Mouse (Mus musculus): ENCODE measurements around the gene Suox.
"Not testable (repeated sequence)": the region's sequence is repeated elsewhere in the genome, so short reads cannot be mapped to it uniquely, and the experiment has no call there.

The Suox gene

DNA sequence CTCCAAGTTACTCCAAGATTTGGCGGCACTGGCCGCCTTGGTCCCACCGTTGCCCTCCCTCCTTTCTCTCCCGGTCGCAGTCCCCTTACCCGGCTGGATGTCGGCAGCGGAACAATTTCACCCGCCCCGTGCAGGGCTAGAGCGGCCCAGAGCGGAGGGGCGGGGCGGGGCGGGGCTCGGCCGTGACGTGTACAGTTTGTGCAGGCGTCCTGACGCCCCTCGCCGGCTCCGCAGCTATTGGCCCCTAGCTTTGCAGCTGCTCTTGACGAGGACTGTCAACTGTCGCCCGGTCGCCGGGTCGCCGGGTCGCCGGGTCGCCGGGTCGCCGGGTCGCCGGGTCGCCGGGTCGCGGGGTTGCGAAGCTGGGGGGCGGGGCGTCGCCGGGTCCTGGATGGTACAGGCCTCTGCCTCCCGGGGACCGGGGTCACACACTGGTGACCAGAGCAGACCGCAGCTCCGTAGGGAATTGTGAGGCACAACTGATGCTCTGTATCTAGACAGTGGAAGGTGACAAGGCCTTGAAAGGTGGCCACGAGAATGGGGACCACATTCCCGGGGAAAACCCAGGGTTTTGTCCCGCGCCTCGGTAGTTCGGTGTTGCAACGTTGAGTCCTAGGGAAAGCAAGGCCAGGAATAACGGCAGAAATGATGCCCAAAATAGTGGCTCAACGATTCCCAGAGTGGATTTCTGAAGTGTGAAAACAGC is at the start of gene Suox:
Gene Suox, minus strand, starts transcription at position 311 of the 706 bp plus-strand sequence.
- peak; percentile 67 to 68 for DNase-seq (ENCODE audit: low spot score in 2 of 2)

DNA sequence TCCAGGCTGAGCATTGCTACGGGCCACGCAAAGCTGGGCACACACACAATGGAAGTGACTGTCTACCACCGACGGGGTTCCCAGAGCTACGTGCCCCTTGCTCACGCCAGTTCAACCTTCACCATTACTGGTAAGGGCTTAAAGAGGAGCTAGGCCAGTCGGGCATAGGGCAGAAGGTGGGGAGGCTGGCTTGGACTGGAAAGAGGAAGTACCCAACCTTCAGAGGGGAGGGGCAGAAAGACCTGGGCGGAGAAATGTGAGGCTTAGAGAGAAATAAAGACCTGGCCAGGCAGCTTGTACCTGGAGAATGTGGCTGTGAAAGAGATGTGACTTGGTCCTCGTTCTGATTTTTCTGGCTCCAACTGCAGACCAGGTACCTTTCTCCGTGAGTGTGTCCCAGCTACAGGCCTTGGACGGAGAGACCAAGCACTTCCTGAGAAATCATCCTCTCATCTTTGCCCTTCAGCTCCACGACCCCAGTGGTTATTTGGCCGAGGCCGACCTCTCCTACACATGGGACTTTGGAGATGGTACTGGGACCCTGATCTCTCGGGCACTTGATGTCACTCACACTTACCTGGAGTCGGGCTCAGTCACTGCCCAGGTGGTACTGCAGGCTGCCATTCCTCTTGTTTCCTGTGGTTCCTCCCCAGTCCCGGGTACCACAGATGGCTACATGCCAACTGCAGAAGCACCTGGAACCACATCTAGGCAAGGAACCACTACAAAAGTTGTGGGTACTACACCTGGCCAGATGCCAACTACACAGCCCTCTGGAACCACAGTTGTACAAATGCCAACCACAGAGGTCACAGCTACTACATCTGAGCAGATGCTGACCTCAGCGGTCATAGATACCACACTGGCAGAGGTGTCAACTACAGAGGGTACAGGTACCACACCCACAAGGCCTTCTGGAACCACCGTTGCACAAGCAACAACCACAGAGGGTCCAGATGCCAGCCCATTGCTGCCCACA is 42.0 kb upstream of the Suox start:
- DNase-seq (ENCODE audit: low spot score in 2 of 2), result peak in 1 of 2 experiments; percentile 41

DNA sequence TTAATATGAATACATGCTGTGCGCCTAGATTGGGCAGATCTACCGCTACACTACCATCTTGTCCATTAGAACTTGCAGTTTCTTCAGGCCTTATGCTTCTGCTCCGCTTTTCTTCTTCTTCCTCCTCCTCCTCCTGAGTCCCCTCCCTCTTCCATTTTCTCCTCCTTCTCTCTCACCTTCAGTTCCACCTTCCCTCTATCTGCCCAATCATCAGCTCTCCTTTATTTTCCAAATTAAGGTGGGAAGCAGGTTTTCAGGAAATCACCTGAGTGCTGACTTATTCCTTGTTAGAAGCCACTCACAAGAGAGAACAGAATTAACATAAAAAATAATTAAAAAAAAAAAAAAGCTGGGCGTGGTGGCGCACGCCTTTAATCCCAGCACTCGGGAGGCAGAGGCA is 37.4 kb upstream of the Suox start:
- not testable (repeated sequence) for DNase-seq (ENCODE audit: low spot score in 2 of 2)

DNA sequence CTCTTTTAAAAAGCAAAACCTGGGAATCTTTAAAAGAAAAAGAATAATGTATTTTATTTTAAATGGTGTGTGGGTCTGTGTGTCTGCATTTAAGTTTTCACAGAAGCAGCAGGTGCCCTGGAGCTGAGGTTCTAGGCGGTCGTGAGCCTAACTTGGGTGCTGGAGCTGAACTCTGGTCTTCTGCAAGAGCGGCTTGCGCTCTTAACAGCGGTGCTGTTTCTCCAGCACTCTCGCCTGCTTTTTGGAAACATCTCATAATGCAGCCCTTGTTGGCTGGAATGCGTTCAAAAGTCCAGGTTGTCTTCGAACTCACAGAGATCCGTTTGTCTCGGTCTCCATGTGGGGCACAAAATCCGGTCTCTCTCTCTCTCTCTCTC is 31.4 kb upstream of the Suox start:
- peak in 1 of 2 experiments; percentile 9 for DNase-seq (ENCODE audit: low spot score in 2 of 2)

DNA sequence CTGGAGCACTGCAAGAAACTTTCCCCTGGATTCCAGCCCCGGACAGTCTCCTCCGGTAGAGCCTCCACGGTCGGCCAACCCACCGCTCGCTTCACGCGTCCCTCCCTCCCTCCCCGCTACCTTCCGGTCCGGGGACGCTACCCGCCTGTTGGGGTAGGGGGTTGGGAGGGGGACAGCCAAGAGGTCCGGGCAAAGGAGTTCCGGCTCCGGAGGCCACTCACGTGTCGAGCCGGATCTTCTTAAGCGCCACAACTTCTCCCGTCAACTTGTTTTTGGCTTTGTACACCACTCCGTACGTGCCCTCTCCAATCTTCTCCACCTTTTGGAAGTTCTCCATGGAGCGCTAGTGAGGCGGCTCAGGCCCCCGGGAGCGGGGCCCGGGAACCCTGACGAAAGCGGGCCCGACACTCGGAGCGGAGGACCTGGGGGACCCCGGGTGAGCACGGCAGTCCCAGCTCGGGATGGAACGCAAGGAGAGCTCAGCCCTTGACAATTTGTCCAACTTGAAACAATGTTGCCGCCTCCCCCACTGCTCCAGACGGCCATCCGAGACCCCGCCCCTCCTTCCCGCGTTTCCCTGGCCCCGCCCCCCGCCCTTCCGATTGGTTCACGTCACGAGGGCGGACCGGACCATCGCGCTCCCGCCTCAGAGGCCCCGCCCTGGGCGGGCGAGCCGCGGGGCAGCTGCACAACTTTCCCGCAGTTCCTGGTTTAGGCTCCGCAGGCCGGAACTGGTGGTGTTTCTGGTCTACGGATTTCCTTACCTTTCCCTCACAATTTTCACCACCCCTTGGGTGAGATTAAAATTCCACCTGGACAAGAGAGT is 30.8 kb upstream of the Suox start, which contains the start of gene Cdk2:
Gene Cdk2, minus strand, starts transcription at position 541 of the 826 bp plus-strand sequence.
- DNase-seq (ENCODE audit: low spot score in 2 of 2), result peak; percentile 85 to 88

DNA sequence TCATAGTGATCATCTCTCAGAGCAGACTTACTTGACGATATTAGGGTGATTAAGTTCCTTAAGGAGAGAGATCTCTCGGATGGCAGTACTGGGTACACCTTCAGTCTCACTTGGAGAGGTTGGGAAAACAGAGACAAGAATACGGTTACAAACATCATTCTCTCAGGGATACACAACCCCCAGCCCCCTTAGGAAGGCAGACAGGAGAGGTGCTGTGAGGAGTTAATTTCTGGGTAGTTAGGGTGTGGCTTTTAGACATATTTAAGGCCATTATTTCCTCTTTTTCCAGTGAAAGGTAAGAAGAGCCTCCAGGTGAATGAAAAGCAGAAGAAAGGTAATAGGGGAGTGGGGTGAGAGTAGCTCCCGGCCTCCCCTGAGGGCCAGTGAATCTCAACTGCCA is 30.0 kb upstream of the Suox start, which contains the start of gene Pmel:
Gene Pmel, plus strand, starts transcription at position 301 of the 400 bp plus-strand sequence.
- DNase-seq (ENCODE audit: low spot score in 2 of 2), result no peak

DNA sequence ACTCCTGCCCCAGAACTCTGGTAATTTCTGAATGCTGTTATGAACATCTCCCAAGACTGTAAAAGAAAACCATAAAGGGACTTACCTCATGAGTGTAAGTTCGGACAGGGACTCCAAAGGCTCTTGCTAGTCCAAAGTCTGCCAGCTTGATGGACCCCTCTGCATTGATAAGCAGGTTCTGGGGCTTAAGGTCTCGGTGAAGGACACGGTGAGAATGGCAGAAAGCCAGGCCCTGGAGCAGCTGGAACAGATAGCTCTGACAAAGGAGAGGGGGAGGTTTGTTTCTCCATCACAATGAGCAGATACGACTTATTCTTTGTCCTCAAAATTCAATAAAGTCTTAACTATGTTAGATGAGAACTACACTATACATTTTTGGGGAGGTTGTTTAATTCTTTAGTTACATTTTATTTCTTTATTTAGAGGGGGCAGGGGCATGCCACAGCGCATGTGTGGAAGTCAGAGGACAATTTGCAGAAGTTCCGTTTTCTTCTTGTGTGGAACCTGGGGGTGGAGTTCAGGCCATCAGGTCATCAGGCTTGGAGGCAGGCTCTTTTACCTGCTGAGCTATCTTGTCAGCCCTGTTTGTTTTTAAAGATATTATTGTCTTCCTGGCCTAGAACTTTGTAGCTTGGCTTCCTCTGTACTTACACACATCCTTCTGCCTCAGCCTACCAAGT is 28.6 kb upstream of the Suox start:
- no peak for DNase-seq (ENCODE audit: low spot score in 2 of 2)

DNA sequence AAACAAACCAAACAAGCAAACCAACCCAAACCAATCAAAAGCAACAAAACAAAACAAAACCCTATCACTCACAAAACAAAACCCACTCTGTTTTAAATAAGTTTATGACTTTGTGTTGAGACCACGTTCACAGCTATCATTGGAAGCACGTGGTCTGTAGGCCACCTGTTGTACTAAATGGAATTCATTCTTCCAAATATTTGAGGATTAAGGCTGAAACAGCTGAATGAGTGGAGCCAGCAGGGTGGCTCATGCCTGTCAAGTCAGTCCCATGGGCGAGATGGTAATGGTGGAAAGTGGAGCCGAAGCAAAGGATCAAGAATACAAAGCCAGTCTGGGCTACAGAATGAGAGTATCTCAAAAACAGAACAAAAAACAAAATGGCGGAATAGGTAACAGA is 26.8 kb upstream of the Suox start:
- no peak for DNase-seq (ENCODE audit: low spot score in 2 of 2)

DNA sequence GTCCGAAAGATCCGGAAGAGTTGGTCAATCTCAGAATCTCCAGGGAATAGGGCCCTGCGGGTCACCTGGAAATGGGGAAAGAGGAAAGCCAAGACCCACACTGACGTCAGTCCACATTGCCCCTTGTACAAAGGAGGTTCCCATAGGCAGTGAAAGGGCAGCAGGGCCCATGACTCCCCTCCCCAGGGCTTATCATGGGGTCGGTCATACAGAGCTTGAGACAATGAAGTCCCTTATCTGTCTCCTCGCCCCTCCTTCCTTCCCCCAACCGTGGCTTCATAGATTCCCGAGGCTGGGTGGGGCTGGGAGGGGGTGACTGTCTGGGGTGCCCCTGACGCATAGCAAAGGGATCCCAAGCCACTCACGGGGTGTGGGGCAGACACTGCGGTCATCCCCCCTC is 25.7 kb upstream of the Suox start:
- DNase-seq (ENCODE audit: low spot score in 2 of 2), result no peak

DNA sequence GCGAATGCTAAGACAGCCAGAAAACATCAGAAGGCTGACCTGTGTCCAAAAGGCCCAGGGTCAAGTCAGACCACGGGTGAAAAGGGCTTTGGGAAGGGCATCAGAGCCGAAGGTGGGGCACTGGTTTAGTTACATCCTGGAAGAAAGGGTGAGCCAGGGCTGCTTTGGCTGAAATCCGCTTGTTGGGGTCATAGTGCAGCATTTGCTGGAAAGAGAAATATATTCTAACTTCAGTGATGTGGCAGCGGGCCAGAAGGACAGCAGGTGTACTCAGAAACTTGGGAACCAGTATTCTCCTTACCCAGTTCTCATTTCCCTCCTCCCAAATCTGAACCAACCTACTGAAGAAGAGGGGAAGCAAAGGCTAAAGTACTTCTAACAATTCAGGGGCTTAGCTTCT is 25.1 kb upstream of the Suox start:
- no peak for DNase-seq (ENCODE audit: low spot score in 2 of 2)

DNA sequence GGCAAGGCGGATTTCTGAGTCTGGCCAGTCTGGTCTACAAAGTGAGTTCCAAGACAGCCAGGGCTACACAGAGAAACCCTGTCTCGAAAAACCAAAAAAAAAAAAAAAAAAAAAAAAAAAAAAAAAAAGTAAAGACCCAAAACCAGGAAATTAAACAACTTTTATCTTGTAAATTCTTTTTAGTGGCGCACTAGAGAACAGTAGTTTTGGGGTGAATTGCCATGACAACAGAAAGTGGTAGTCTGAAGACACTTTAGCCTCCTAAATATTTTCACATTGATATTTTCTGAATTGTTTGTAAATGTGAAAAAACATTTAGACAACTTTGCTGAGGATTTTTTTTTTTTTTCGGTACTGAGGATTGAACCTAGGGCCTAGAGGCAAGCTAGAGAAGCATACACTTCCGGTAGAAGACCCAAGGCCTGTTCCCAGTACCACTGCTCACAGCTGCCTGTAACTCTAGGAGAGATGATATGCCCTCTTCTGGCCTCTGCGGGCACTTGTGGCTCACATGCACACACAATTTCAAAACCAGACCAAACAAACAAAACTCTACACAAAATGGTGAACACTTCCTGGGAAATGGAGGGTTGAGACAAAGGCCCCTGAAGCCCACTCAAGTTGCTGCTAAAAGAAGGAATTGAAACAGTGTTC is 23.3 kb upstream of the Suox start:
- no peak for DNase-seq (ENCODE audit: low spot score in 2 of 2)

DNA sequence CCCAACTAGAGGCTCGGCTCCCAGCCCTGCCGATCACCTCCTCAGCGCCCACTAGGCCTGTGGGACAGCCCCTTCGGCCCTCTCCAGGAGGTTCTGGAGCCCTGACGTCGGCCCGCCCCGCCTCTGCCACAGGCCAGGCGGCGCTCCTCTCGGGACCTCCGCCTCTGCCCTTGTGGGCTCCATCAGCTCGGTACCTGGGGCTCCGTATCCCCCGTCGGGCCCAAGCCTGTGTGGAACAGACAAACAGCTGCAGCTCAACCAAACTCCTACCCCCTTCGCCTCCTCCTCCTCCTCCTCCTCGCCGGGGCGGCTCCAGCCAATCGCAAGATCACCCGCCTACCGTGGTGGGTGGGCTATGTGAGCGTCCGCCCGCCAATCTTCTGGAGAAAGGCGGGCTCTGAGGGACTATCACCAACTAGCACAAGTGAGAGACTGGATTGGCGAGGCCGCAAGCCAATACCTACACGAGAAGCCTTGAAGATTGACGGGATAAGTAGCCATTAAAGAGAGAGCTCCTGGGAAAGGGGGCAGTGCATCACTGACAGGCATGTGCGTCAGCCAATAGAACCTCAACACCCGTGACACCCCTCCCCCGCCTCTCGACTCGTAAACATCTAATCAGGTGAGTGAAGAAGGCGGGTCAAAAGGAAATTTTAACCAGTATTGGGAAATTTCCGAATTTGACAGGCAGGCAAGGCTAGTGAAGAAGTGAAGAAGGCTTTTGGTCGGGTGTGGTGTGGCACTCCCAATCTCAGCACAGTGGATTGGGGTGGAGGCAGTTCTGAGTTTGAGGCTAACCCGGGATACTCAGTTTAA is 22.3 kb upstream of the Suox start, which contains the start of gene Rab5b:
Gene Rab5b, minus strand, starts transcription at position 273 of the 816 bp plus-strand sequence.
- peak; percentile 91 to 93 for DNase-seq (ENCODE audit: low spot score in 2 of 2)

DNA sequence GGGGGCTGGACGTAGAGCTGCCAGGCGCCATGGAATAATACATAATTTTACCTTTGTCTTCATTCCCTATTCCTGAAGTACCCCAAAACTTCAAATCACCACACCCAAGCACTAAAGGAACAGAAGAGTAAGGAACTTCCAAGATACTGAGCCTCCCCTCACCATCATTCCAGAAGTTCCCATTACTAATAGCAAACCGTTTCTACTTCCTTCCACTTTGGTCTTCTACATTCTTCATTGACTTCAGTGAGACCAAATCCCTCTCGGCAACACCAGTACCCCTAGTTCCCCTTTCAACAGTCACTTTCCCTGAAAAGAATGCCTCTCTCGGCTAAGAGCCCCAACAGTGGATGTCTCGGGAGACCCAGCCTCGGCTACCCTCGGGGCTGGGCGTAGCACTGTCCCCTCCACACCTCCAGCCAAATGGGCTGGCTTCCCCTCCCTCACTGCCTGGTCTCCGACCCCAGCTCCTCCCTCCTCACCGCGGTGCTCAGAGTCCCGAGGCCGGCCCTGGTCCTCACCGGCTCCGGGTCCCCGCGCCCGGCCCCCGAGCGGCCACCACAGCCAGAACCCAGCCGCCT is 21.6 kb upstream of the Suox start:
- DNase-seq (ENCODE audit: low spot score in 2 of 2), result no peak

DNA sequence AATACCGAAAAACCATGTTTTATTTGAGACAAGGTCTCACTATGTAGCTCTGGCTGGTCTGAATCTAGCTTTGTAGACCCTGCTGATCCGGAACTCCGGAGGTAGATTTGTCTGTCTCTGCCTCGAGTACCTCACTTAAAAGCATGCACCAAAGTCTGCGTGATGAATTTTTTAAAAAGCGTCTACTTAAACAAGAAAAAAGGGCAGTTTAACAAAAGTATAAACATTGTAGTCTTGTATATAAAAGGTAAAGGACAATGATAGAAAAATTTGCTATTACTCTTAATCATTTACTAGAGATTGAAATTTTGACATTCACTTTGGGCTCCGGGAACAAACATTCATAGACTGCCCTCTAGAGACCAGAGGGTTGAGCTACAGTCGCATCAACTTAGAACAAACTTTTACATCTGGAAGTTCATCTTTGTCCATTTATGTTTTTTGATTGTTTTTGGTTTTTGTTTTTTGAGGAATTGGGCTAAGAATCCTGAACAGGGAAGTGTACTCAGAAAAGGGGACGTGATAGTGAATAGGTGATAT is 666 bp upstream of the Suox start:
- no peak for DNase-seq (ENCODE audit: low spot score in 2 of 2)

DNA sequence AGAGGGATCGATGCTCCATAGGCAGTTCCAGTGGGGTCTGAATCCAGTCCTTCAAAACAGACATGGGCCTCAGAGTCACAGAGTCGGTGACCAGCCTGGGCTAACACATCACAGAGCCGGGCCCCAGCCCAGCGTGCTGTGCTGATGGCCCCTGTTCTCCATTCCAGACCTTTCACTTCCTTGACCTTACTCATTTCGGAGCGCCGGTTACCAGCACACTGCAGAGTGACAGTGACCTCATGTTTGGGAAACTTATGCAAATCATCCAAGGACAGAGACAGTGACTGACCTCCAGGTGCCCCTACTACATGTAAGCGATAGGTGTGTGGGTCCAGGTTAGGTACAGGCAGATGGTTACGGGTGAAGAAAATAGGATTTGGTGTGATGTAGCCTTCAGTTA is 2.7 kb downstream of the Suox start:
- no peak for DNase-seq (ENCODE audit: low spot score in 2 of 2)

DNA sequence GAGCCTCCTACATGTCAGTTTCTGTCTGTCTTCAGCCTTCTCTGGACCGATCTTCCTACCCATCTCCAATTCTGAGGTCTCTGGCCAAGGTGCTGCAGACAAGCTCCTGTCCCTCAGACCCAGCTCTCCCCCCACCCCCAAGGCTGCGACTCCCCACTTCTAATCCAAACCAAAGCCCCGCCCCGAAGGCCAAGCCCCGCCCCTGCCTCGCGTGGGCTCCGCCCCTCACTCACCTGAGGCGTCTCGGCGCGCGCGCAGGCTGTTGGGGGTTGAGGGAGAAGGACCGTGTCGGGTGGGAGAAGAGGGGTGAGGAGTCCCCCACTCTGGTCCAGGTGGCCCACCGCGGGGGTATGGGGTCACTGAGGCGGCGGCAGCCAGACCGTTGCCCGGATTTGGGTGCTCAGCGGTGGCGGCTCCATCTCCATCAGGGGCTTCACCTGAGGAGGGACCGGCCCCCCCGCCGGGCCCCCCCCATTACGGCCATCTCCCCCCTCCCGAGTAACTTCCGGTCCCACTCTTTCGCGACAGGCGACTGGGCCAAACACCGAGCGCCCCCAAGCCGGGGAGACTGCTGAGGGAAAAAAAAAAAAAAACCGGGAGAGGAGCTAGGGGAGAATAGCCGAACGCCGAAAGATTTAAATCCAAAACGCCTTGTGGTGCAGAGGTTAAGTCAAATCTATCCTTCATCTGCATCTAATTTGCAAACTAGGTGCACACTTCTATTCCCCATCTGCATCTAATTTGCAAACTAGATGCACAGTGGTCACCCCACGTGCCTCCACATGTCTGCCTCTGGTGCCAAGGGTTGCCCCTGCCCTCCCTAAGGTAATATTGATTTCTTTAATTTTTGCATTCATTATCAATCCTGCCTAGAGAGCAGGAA is 4.8 kb downstream of the Suox start:
- peak; percentile 40 to 57 for DNase-seq (ENCODE audit: low spot score in 2 of 2)

DNA sequence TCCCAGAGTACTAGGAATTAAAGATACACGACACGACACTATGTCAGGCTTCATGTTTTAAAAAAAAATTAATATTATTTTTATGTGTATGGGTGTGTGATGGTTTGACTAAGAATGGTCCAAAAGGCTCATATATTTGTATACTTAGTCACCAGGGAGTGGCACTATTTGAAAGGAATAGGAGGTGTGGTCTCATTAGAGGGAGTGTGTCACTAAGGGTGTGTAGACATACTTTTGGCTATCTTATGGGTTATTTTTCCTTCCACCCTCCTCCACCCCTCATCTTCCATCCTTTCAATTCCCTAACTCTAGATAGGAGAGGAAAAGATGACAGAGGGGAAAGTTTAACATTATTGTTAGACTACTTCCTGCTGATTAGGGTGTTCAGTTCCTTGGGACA is 8.1 kb downstream of the Suox start:
- DNase-seq (ENCODE audit: low spot score in 2 of 2), result no peak

DNA sequence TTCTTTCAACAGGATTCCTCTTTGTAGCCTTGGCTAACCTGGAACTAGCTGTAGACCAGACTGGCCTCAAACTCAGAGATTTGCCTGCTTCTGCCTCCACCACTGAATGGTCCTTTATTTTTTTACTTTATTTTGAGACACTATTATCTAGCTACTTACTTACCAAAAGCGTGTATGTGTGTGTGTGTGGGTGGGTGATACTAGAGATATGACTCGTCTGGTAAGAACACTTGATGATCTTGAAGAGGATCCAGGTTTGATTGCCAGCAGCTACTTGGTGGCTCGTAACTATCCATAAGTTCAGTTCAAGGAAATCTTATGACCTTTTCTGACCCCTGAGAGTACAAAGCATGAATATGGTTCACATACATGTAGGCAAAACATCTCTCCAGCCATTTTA is 8.6 kb downstream of the Suox start:
- no peak for DNase-seq (ENCODE audit: low spot score in 2 of 2)
